Mouse (Mus musculus) heart, postnatal 4 days (tissue): Measurements from ENCODE around the gene Krtap31-2. TPM values are rescaled to one million over a fixed set of nuclear protein-coding genes. Genes with fewer than 3 reads are reported as not detected.

Source experiments
- DNase-seq: peaks from one replicate; pipeline ENCODE4 v3.0.0; 2021
- total RNA-seq, 2 experiments: library from RNA; stranded (reverse); gene quantifications; 2 replicates each; pipeline ENCODE4 v1.2.3; 2021

Krtap31-2 gene
- total RNA-seq = not detected

- no peak for DNase-seq
Observed at GRCm38 (mm10) chr11:99935991-99936390, at the start of gene Krtap31-2. TSS of gene Krtap31-2 (plus strand) at chr11:99936291.

- DNase-seq = no peak
Observed at GRCm38 (mm10) chr11:99907620-99908019, 28.5 kb upstream of the Krtap31-2 start, which contains the start of gene Krtap31-1. TSS of gene Krtap31-1 (plus strand) at chr11:99907920.

GRCm38 (mm10) chr11:99914451-99914850 lies 21.6 kb upstream of the Krtap31-2 start, which contains the start of gene Gm11565:
TSS of gene Gm11565 (plus strand) at chr11:99914751.
- DNase-seq = no peak

- DNase-seq = no peak
Observed at GRCm38 (mm10) chr11:99937751-99938264, 1.7 kb downstream of the Krtap31-2 start.

GRCm38 (mm10) chr11:99948175-99948574 lies 12.1 kb downstream of the Krtap31-2 start, which contains the start of gene Krtap9-5:
TSS of gene Krtap9-5 (plus strand) at chr11:99948475.
- DNase-seq = no peak

GRCm38 (mm10) chr11:99964213-99964612 lies 28.1 kb downstream of the Krtap31-2 start:
- no peak for DNase-seq

GRCm38 (mm10) chr11:99965961-99966360 lies 29.9 kb downstream of the Krtap31-2 start:
- no peak for DNase-seq

GRCm38 (mm10) chr11:99978953-99979352 lies 42.9 kb downstream of the Krtap31-2 start, which contains the start of gene Krtap29-1:
TSS of gene Krtap29-1 (minus strand) at chr11:99979053.
- DNase-seq = no peak

GRCm38 (mm10) chr11:99982731-99983130 lies 46.6 kb downstream of the Krtap31-2 start:
- no peak for DNase-seq

GRCm38 (mm10) chr11:99983442-99983841 lies 47.4 kb downstream of the Krtap31-2 start:
- DNase-seq = no peak

- DNase-seq = no peak
Observed at GRCm38 (mm10) chr11:99985291-99986092, 49.4 kb downstream of the Krtap31-2 start.

- DNase-seq = no peak
Observed at GRCm38 (mm10) chr11:99986180-99986647, 50.1 kb downstream of the Krtap31-2 start, which contains the start of gene Krtap16-1. TSS of gene Krtap16-1 (minus strand) at chr11:99986597.

Other genes with a start within 250 kb of the Krtap31-2 start
- gene Gm14190, start 245.6 kb upstream of the Krtap31-2 start, total RNA-seq = not detected
- gene Gm14180, start 202.0 kb upstream of the Krtap31-2 start, total RNA-seq = not detected
- not detected for gene Gm11595, start 163.4 kb upstream of the Krtap31-2 start, total RNA-seq
- gene Krtap4-8, start 155.6 kb upstream of the Krtap31-2 start, total RNA-seq = not detected
- not detected for gene Krtap4-9, start 151.1 kb upstream of the Krtap31-2 start, total RNA-seq
- not detected for gene Gm11596, start 142.8 kb upstream of the Krtap31-2 start, total RNA-seq
- gene Gm11569, start 137.4 kb upstream of the Krtap31-2 start, total RNA-seq = not detected
- gene Gm11554, start 131.8 kb upstream of the Krtap31-2 start, total RNA-seq = not detected
- not detected for gene Krtap4-13, start 126.4 kb upstream of the Krtap31-2 start, total RNA-seq
- gene Gm11564, start 120.6 kb upstream of the Krtap31-2 start, total RNA-seq = not detected
- not detected for gene 2300003K06Rik, start 98.2 kb upstream of the Krtap31-2 start, total RNA-seq
- not detected for gene Krtap4-16, start 84.7 kb upstream of the Krtap31-2 start, total RNA-seq
- not detected for gene Gm11568, start 78.4 kb upstream of the Krtap31-2 start, total RNA-seq
- not detected for gene Gm11559, start 71.8 kb upstream of the Krtap31-2 start, total RNA-seq
- not detected for gene Krtap9-1, start 62.9 kb upstream of the Krtap31-2 start, total RNA-seq
- not detected for gene Gm11567, start 57.1 kb upstream of the Krtap31-2 start, total RNA-seq
- not detected for gene Krtap31-1, start 28.4 kb upstream of the Krtap31-2 start, total RNA-seq
- not detected for gene Gm11565, start 21.5 kb upstream of the Krtap31-2 start, total RNA-seq
- not detected for gene Krtap9-5, start 12.2 kb downstream of the Krtap31-2 start, total RNA-seq
- not detected for gene Krtap29-1, start 42.8 kb downstream of the Krtap31-2 start, total RNA-seq
- not detected for gene Krtap16-1, start 50.3 kb downstream of the Krtap31-2 start, total RNA-seq
- gene Krtap17-1, start 57.7 kb downstream of the Krtap31-2 start, total RNA-seq = not detected
- gene Krt33a, start 79.9 kb downstream of the Krtap31-2 start, total RNA-seq = not detected
- gene Krt33b, start 93.6 kb downstream of the Krtap31-2 start, total RNA-seq = not detected
- not detected for gene Krt34, start 105.3 kb downstream of the Krtap31-2 start, total RNA-seq
- gene Krt31, start 114.3 kb downstream of the Krtap31-2 start, total RNA-seq = not detected
- not detected for gene Krt32, start 151.9 kb downstream of the Krtap31-2 start, total RNA-seq
- not detected for gene Krt35, start 159.9 kb downstream of the Krtap31-2 start, total RNA-seq
- gene Krt36, start 169.3 kb downstream of the Krtap31-2 start, total RNA-seq = not detected
- not detected for gene Krt13, start 185.3 kb downstream of the Krtap31-2 start, total RNA-seq
- under 1 TPM in 1 of 2 experiments, not detected in 1; 0.17 TPM for gene Krt15, start 199.6 kb downstream of the Krtap31-2 start, total RNA-seq
- 10 to 100 TPM; 16.1 to 21.1 TPM for gene Krt19, start 212.4 kb downstream of the Krtap31-2 start, total RNA-seq